Mouse (Mus musculus) retina, embryonic 14.5 days (tissue): ENCODE measurements at regions not wholly inside any gene's neighbourhood (a gene's known extent, or its start where the extent isn't known, plus 50 kb on each side); places are given as distances from the start of the nearest gene placed in this dataset.
"Not testable (repeated sequence)": the region's sequence is repeated elsewhere in the genome, so short reads cannot be mapped to it uniquely, and the experiment has no call there.

Experiments used
- DNase-seq: peaks from one replicate; pipeline ENCODE4 v3.0.0-alpha.2; 2015; ENCODE audit warnings: low spot score

- DNase-seq = no peak
These were observed 87.6 kb downstream of the Serpinb8 start for GRCm38 (mm10) chr1:107677404-107677803.

DNA sequence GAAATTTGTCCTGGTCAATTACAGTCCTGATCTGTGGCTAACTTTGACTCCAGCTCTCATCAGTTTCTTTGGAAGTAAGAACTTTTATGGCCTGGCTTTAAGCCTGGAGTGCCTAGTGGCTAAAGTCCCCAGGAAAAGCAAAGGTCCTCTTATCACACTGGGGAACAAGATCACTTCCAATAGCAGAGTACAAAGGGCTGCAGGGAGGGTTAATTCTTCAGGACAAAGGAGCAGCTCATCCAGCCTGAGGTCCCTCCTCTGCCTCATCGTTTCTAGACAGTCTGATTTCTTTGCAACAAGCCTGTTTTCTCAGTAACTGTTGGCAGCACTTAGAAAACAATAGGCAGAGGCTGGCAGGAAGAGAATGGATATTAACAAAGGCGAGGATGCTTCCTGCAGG, 107.1 kb downstream of the Serpinb8 start:
- DNase-seq = no peak

DNA sequence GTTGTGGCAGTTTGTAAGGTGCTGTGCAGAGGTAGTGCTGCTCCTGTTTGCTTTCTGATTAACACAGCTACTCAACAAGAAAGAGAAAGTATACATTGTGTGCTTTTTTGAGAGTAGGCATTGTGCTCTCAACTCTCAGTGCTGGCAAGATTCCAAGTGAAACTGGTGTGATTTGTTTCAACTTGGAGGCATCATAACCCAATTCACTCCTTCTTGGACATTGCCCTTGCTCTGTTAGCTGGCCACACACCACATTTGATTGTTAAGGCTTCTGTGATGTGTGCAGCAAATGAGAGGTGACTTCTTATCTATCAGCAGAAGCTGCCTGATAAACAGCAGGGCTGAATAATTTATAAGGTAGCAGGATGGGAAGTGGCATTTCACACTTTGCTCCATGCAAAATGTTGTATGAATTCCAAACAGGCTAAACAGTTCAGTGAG, 116.3 kb downstream of the Serpinb8 start:
- DNase-seq = peak; percentile 5

DNA sequence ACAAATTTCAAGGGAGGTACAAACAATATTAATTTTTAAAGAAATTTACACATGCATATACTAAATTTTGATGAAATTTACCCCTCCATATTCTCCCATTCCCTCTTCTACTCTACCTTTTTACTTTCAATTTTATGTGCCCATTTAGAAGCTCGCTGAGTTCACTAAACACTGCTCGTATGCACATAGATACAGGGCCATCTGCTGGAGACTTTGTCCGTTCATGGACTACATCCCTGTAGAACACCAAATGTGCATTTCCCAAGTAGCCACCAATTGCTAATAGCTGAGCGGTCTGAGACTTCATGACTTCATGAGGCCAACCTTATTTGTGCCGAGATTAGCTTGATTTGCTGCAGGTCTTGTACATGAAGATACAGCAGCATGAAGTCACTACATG, 118.8 kb downstream of the Serpinb8 start:
- no peak for DNase-seq

DNA sequence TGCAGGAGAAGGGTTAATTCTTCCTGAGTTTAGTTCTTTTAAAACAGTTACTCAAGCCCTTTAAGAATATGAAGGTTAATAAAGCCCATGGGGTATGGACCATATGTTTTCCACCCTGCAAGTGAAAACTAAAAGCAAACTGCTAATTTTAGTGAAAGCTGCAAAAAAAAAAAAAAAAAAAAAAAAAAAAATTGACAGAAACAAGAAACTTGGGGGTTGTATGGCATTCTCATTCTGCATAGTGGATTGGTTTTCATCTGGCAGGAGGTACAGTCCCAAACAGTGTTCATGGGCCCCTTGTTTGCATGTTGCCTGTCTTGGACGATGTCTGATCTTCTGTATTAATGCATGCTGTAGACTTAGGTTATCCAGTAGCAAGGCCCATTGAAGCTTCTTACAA, 125.1 kb downstream of the Serpinb8 start:
- no peak for DNase-seq

- no peak for DNase-seq
These were observed 129.5 kb downstream of the Serpinb8 start for GRCm38 (mm10) chr1:107719304-107719703.

GRCm38 (mm10) chr1:107728113-107728839, 138.5 kb downstream of the Serpinb8 start:
- DNase-seq = no peak

DNA sequence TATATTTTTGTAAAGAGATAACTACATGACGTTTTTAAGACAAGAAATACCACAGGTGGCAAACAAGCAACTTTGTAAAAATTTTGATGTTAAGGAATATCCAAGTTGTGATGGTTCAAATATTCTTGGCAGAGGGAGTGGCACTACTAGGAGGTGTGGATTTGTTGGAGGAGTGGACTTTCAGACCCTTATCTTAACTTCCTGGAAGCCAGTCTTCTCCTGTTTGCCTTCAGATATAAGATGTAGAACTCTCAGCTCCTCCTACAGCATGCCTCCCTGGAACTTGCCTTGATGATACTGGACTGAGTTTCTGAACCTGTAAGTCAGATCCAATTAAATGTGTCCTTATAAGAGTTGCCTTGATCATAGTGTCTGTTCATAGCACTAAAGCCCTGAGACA, 175.5 kb downstream of the Serpinb8 start:
- DNase-seq = no peak

DNA sequence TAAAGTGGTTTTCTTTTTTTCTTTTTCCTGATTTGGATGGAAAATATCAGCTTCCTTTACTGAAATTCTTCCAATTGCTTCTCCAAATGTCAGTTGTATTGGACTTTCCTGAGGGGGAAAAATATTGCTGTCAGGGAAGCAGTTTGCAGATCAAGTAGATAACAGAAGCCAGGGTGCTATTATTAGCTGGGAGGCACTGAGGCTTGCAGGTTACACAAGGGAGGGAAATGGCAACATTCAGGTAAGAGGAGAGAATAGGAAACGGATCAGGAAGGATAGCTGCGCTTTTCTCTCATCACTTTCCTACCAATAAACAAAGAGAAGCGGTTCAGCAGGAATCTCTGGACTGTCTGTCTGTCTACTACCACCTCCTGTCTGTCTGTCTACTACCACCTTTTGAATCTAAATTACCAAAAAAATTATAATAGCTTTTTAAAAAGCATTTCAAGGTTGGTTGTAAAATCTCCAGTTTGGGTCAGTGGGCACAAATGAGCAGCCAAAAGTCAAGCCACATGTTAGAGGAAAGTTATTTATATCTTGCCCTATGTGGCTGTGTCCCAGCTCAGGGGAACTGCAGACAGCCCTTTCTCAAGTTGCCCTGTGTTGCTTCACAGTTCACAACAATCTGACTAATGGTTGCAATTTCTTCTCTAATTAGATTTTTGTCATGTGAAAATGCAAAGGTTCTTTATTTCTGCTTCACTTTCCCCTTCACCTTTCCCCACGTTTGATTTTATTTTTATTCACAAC, 177.6 kb downstream of the Serpinb8 start:
- no peak for DNase-seq

GRCm38 (mm10) chr1:107772967-107773366, 183.2 kb downstream of the Serpinb8 start:
- no peak for DNase-seq

GRCm38 (mm10) chr1:107783079-107783478, 193.3 kb downstream of the Serpinb8 start:
- DNase-seq = no peak

- no peak for DNase-seq
These were observed 216.0 kb downstream of the Serpinb8 start for GRCm38 (mm10) chr1:107805823-107806222.

DNA sequence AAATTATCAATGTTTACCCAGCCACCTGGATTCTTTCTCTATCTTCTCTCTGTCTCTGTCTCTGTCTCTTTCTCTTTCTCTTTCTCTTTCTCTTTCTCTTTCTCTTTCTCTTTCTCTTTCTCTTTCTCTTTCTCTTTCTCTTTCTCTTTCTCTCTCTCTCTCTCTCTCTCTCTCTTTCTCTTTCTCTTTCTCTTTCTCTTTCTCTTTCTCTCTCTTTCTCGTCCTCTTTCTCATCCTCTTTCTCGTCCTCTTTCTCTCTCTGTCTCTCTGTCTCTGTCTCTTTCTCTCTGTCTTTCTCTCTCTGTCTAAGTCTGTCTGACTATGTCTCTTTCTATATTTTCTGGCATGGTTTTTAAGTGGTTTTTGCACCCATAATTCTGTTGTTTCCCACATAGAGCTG, 217.6 kb downstream of the Serpinb8 start:
- not testable (repeated sequence) for DNase-seq

- DNase-seq = no peak
These were observed 221.3 kb downstream of the Serpinb8 start for GRCm38 (mm10) chr1:107811136-107811535.

DNA sequence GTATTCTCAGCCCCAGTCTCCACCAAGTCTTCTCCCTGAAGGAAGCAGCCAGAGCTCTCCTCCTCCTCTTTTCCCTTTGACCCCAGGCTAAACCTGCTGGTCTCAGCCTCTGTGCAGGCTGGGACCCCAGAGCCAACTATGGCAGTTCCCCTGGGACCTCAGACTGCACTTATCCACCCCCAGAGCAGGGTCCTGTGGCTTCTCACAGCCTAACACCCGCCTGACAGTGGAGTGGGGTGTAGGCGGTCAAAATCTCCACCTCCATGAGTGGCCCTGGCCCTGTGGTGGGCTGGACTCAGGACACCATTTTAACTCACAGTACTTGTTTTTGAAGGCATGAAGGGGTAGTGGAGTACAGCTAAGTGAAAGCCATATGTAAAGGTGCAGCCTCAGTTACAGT, 222.1 kb downstream of the Serpinb8 start:
- no peak for DNase-seq

- DNase-seq = no peak
These were observed 248.1 kb downstream of the Serpinb8 start for GRCm38 (mm10) chr1:107837877-107838276.

GRCm38 (mm10) chr1:107852386-107852785, 262.6 kb downstream of the Serpinb8 start:
- DNase-seq = no peak

DNA sequence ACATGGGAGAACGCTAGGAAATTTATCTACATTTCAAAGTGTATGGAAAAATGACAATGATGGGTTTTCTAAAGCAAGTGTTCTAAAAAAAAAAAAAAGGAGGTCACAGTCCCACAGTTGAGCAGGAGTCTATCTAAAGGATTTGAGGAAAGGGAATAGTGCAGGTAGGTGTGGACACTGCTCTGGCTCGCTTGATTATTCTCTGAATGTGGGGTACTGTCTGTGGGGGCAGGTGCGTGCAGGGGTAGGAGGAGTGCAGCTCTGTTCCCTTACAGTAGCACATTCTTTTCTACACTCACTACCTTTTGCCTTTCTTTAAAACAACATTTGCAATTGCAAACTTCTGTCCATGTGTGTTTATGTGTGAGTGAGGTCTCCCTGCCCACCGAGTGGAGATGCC, 263.2 kb downstream of the Serpinb8 start:
- no peak for DNase-seq

- DNase-seq = no peak
These were observed 308.1 kb downstream of the Serpinb8 start for GRCm38 (mm10) chr1:107897743-107898437.

- no peak for DNase-seq
These were observed 309.5 kb downstream of the Serpinb8 start for GRCm38 (mm10) chr1:107899261-107899660.

DNA sequence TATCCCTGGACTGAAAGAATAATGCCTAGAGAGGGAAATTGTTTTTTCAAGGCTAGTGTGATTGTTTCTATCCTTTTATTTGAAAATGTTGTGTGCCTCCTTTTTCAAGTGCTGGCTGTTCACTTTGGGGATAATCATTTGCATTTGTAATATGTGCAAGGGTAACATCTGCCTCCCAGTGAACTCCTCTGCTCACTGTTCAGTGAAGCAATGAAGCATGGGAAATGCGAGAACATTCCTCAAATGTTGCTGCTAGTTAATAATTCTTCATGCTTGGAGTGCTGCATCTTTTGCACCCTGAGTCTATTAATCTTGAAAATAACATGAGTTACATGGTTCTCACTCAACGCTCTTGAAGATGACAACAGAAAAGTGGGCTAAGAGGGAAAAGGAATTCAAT, 310.6 kb downstream of the Serpinb8 start:
- peak; percentile 51 for DNase-seq

- DNase-seq = peak; percentile 52
These were observed 311.1 kb downstream of the Serpinb8 start for GRCm38 (mm10) chr1:107900913-107901312.
